Mouse (Mus musculus): ENCODE measurements around the gene Polrmt. TPM values are rescaled to one million over a fixed set of nuclear protein-coding genes. Genes with fewer than 3 reads are reported as not detected.

The Polrmt gene
- polyA plus RNA-seq, 1 experiment from 2014 or later = 11.7 TPM

DNA sequence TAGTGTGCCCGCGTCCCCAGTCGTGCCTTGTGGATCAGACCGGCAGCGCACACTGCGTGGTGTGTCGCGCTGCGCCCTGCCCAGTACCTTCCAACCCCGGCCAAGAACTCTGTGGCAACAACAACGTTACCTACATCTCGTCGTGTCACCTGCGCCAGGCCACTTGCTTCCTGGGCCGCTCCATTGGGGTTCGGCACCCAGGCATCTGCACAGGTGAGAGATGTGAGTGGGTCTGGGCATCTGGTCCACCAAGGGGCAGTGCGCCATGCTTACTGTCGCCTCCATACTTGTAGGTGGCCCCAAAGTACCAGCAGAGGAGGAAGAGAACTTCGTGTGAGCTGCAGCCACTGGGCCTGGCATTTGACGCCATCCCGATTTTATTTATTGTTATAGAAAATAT is 34.8 kb upstream of the Polrmt start:
- no peak overlapping the region for H3K27ac ChIP-seq
- 39% methylated on average over 21 of the region's 21 CpGs for WGBS (ENCODE audit: missing documents)
- H3K4me3 ChIP-seq (ENCODE audit: inconsistent target) = peak overlapping the region; percentile 22
- no peaks in the 10 kb centered on the region for H3K79me2 ChIP-seq (ENCODE audit: inconsistent target)
- H3K36me3 ChIP-seq (ENCODE audit: inconsistent target) = no peaks in the 10 kb centered on the region

DNA sequence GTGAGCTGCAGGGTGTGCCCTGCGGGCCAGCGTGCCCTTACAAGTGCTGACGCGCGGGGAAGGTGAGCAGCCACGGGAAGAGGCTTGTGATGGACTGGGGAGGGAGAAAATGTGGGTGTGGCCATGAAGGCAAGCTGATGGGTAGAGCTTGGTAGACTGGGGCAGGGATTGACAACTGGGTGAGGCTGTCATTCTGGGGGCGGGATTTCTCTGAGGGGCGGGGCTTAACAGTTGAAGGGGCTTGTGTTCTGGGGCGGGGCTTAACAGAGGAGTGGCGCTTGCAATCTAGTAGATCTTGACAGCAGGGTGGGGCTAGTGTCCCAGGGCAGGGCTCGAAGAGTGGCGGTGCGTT is 34.3 kb upstream of the Polrmt start:
- Histone ChIP-seq H3K79me2 (ENCODE audit: inconsistent target) (no peaks in the 10 kb centered on the region), H3K36me3 (ENCODE audit: inconsistent target) (no peaks in the 10 kb centered on the region), H3K27ac (no peak overlapping the region), H3K4me3 (ENCODE audit: inconsistent target) (peak overlapping the region; percentile 22)
- 2% methylated on average over 13 of the region's 13 CpGs for WGBS (ENCODE audit: missing documents)

GRCm38 (mm10) chr10:79779784-79780663 is 33.6 kb upstream of the Polrmt start:
- peak overlapping the region; percentile 22 for H3K4me3 ChIP-seq (ENCODE audit: inconsistent target)
- no peaks in the 10 kb centered on the region for H3K36me3 ChIP-seq (ENCODE audit: inconsistent target)
- no peak overlapping the region for H3K27ac ChIP-seq
- 2% methylated on average over 48 of the region's 55 CpGs for WGBS (ENCODE audit: missing documents)
- no peaks in the 10 kb centered on the region for H3K79me2 ChIP-seq (ENCODE audit: inconsistent target)

DNA sequence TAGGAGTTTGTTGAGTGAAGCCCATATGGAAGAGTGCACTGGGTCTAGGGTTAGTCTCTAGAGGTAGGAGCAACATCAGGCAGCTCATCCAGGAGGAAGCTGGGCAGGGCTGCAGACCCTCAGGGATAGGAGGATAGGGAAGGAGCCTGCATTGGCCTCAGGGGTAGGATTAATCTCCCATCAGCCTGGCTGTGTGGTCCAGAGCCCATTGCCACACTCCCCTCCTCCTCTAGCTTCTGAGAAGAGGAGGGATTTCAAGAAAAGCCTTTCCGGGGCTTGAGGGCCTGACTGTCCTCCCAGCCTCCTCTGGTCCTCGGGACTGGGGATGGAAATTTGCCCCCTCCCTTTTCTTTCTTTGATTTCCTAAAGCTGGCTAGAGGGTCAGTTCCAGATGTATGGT is 32.8 kb upstream of the Polrmt start:
- Histone ChIP-seq H3K4me3 (ENCODE audit: inconsistent target) (no peak overlapping the region), H3K79me2 (ENCODE audit: inconsistent target) (no peaks in the 10 kb centered on the region), H3K27ac (no peak overlapping the region), H3K36me3 (ENCODE audit: inconsistent target) (no peaks in the 10 kb centered on the region)
- 31% methylated on average over 2 of the region's 2 CpGs for WGBS (ENCODE audit: missing documents)

DNA sequence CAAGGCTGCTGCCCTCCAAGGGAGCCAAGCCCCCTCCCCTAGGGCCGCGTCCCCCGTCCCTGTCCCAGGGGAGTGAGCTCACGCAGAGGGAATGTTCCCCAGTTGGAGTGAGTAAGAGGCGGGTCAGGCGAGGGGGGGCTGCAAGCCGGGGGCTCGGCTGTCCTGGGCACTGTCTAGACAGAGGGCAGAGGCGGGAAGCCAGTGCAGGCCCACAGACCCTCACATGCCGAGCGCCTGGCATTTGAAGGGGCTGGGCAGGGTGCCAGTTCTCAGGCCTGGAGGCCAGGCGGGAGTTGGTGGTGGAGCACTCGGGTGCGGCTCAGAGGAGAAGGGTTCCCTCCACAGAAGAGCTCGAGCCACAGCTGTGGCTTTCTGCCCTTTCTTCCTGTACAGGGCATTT is 31.6 kb upstream of the Polrmt start:
- Histone ChIP-seq H3K4me3 (ENCODE audit: inconsistent target) (no peak overlapping the region), H3K27ac (no peak overlapping the region), H3K36me3 (ENCODE audit: inconsistent target) (no peaks in the 10 kb centered on the region), H3K79me2 (ENCODE audit: inconsistent target) (no peaks in the 10 kb centered on the region)
- WGBS (ENCODE audit: missing documents) = 22% methylated on average over 15 of the region's 15 CpGs

GRCm38 (mm10) chr10:79777103-79777531 is 30.7 kb upstream of the Polrmt start, which contains the start of gene Fstl3:
Gene Fstl3 (plus strand): TSS chr10:79777272.
- 7% methylated on average over 26 of the region's 39 CpGs for WGBS (ENCODE audit: missing documents)
- H3K27ac ChIP-seq = no peak within 1 kb of the TSS
- no peaks in the 10 kb centered on the region for H3K36me3 ChIP-seq (ENCODE audit: inconsistent target)
- no peaks in the 10 kb centered on the region for H3K79me2 ChIP-seq (ENCODE audit: inconsistent target)
- H3K4me3 ChIP-seq (ENCODE audit: inconsistent target) = no peak within 1 kb of the TSS

DNA sequence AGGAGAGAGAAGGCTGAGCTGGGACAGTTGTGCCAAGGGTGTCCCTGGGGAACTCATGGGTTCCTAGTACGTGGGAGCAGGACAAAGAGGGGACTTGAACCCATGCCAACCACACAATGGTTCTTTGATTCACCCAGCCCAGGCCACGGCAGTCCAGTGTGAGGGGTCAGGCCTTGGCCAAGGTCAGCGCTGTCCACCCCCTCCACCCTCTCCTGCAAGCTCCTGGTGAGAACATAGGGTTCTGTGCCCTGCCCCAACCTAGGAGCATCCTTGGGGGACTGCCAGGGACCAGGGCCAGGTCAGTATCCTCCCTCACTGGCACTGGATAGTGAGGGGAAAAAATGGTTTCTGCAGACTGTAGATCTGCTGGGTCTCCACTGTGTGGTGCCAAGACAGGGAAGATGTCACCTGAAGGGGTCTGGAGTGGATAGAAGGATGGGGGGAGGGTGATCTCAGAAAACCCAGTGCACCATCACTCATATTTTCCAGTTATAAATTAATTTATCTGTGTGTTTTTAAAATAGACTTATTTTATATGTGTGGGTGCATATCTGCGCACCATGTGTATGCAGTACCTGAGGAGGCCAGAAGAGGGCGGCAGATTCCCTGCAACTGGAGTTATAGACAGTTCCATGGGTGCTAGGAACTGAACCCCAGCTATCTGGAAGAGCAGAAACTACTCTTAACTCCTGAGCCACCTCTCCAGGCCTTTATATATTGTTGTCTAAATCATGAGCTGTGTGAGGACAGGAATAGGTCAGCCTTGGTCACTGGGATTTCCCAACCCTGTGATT is 28.3 kb upstream of the Polrmt start:
- Histone ChIP-seq H3K79me2 (ENCODE audit: inconsistent target) (no peaks in the 10 kb centered on the region), H3K36me3 (ENCODE audit: inconsistent target) (no peaks in the 10 kb centered on the region), H3K27ac (no peak overlapping the region), H3K4me3 (ENCODE audit: inconsistent target) (no peak overlapping the region)
- 82% methylated on average over 4 of the region's 5 CpGs for WGBS (ENCODE audit: missing documents)

- Histone ChIP-seq H3K27ac (no peak overlapping the region), H3K79me2 (ENCODE audit: inconsistent target) (no peaks in the 10 kb centered on the region), H3K36me3 (ENCODE audit: inconsistent target) (no peaks in the 10 kb centered on the region), H3K4me3 (ENCODE audit: inconsistent target) (no peak overlapping the region)
- WGBS (ENCODE audit: missing documents) = 96% methylated on average over 2 of the region's 2 CpGs
Measured at GRCm38 (mm10) chr10:79773208-79773607, 26.8 kb upstream of the Polrmt start.

DNA sequence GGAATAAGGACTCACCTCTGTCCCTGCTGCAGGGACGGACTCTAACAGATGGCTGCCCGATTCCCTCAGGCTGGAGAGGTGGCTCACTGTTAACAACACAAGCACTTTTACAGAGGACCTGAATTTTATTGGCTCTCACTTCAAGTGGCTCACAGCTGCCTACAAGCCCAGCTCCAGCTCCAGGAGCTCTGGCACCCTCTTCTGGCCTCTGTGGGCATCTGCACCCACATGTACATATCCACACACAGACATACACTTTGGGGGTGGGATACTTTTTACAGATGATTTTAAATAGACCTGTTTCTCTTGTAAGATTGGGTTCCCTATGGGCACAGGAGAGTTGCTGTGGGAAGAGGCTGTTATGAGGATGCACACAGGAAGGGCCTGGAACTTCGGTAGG is 25.9 kb upstream of the Polrmt start:
- Histone ChIP-seq H3K4me3 (ENCODE audit: inconsistent target) (no peak overlapping the region), H3K79me2 (ENCODE audit: inconsistent target) (no peaks in the 10 kb centered on the region)
- 100% methylated on average over 3 of the region's 3 CpGs for WGBS (ENCODE audit: missing documents)

GRCm38 (mm10) chr10:79769329-79769728 is 22.9 kb upstream of the Polrmt start:
- Histone ChIP-seq H3K79me2 (ENCODE audit: inconsistent target) (peaks cover 21% of the 10 kb centered on the region), H3K36me3 (ENCODE audit: inconsistent target) (no peaks in the 10 kb centered on the region), H3K27ac (no peak overlapping the region), H3K4me3 (ENCODE audit: inconsistent target) (no peak overlapping the region)
- 98% methylated on average over 4 of the region's 4 CpGs for WGBS (ENCODE audit: missing documents)

More for the DNA sequence above, 25.9 kb upstream of the Polrmt start:
- H3K36me3 ChIP-seq (ENCODE audit: inconsistent target) = no peaks in the 10 kb centered on the region
- H3K27ac ChIP-seq = no peak overlapping the region

DNA sequence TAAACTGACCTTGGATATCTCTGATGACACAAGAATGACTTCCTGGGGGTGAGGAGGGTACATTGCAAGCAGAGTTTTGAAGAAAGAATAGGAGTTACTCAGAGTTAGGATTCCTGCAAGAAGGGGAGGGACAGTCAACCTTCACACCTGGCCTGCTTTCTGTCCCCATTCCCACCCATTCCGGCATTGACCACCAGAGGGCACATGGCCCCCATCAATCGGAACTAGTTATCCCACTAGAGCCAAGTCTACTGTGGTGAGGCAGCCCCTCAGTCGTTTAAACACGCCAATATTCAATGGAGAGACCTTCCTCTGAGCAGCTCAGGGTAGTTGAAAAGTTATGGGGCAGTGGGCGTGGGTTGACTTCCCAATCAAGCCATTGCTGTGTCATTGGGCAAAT is 22.0 kb upstream of the Polrmt start:
- Histone ChIP-seq H3K4me3 (ENCODE audit: inconsistent target) (no peak overlapping the region), H3K79me2 (ENCODE audit: inconsistent target) (peaks cover 30% of the 10 kb centered on the region), H3K36me3 (ENCODE audit: inconsistent target) (no peaks in the 10 kb centered on the region), H3K27ac (no peak overlapping the region)
- 15% methylated on average over 5 of the region's 5 CpGs for WGBS (ENCODE audit: missing documents)

- Histone ChIP-seq H3K79me2 (ENCODE audit: inconsistent target) (peaks cover 38% of the 10 kb centered on the region), H3K4me3 (ENCODE audit: inconsistent target) (peak overlapping the region; percentile 49), H3K36me3 (ENCODE audit: inconsistent target) (no peaks in the 10 kb centered on the region), H3K27ac (peak overlapping the region; percentile 54)
- 14% methylated on average over 39 of the region's 40 CpGs for WGBS (ENCODE audit: missing documents)
Measured at GRCm38 (mm10) chr10:79767372-79768244, 21.2 kb upstream of the Polrmt start.

- Histone ChIP-seq H3K27ac (peak within 1 kb of the TSS; percentile 54), H3K4me3 (ENCODE audit: inconsistent target) (peak within 1 kb of the TSS; percentile 64), H3K36me3 (ENCODE audit: inconsistent target) (peaks cover 1% of the 10 kb centered on the region; the same call in 1 of the 2 replicates), H3K79me2 (ENCODE audit: inconsistent target) (peaks cover 43% of the 10 kb centered on the region)
- under 1% methylated on average over 101 of the region's 101 CpGs for WGBS (ENCODE audit: missing documents)
Measured at GRCm38 (mm10) chr10:79766508-79767325, 20.3 kb upstream of the Polrmt start, which contains the start of gene Rnf126. Gene Rnf126 (minus strand): TSS chr10:79766952.

Measured in macrophage (primary cell).